Mouse (Mus musculus): ENCODE data around the gene Cdon.

The Cdon gene

DNA sequence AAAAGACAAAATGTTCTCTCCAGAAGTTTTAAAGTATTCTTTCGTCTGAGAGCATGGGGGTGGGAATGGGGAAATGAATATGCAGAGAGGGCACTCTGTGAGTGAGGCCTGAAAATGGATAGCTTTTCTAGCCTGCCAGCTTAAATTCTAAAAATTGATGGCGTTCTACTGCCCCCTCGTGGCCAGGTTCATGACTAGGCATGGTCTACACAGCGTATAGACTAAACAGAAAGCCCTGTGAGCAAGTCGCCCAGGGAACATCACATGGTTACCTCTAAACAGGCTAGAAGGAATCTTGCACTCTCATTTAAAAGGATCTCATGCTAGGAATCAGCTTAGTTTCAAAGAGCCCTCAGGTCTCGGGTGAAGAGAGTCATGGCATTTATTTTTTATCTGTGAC lies 120.6 kb downstream of the Cdon start:
- peak; percentile 54 for DNase-seq (ENCODE audit: low spot score)

DNA sequence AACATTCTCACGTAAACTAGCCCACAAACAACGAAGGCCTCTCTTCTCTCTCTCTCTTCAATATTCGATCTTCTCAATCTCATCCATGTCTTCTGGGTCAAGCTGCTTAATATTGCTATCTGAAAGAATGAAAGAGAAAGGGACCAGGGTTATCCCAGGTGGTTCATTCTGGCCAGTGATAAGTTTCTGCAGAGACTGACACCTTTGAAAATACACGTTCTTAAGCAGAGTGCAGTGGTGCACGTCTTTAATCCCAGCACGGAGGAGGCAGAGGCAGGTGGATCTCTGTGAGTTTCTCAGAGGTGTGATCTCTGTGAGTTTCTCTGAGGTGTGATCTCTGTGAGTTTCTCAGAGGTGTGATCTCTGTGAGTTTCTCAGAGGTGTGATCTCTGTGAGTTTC lies 121.0 kb downstream of the Cdon start:
- no peak for DNase-seq (ENCODE audit: low spot score)

DNA sequence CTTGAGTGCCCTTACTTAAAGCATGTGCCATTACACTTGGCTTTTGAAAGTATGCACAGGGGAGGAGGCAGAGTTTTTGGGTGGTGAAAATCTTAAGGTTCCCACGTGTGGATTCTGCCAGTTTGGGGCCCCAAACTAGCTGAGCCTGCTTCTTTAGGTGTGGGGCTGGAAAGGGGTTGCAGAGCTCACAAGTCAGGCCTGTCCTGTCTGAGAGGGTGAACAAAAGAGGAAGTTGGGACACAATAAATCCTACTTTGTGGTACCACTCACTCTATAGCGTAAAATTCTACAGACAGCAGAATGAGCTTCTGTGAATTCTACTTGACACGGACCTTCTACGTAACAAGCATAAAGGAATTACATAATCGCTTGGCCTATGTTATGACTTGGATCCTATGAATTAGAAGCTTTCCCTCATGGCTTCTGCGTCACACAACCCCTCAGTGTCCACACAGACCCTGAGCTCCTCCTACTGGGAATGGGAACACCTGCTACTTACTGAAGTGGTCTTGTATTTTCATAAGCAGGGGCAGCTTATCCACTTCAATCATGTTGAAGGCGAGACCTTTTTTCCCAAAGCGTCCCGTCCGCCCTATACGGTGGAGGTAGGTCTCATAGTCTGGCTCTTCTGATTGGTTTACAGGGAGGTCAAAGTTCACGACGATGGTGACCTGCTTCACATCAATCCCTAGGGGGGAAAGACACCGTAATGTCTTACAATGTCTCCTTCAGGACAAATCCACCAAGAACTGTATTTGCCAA lies 122.4 kb downstream of the Cdon start:
- no peak for DNase-seq (ENCODE audit: low spot score)

DNA sequence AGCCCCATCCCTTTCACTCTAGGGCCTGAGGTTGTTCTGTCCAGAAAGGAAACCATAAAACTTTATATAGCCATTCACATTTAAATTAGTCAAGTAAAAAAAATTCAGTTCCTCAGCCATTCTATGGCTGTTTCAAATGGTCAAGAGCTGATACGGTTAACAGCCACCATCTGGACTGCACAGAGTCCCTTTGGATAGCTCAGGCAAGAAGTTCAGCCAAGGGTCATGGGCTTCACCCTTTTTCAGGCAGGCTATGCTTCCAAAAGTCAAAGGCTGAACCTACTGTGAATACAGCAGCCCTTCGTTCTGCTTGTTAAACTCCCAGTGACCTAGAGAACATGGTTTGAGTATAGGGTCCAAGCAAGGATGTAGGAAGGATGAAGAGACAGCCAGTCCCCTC lies 123.7 kb downstream of the Cdon start:
- no peak for DNase-seq (ENCODE audit: low spot score)

DNA sequence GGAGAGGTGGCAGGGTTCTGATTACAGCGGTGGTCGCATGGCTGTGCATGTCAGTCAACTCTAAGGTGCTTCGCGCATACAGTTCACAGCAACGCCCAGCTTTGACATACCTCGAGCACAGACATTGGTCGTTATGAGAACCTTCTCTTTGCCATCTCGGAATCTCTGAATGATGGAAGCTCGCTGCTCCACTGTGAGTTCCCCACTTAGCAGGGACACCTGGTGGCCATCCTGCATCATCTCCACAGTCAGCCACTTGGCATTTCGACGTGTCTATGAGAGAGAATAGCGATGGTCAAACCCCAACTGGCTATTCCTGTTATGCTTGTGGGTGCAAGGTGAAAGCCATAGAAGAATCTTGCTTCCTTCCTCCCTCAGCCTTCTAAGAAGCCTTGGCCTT lies 124.8 kb downstream of the Cdon start:
- no peak for DNase-seq (ENCODE audit: low spot score)

DNA sequence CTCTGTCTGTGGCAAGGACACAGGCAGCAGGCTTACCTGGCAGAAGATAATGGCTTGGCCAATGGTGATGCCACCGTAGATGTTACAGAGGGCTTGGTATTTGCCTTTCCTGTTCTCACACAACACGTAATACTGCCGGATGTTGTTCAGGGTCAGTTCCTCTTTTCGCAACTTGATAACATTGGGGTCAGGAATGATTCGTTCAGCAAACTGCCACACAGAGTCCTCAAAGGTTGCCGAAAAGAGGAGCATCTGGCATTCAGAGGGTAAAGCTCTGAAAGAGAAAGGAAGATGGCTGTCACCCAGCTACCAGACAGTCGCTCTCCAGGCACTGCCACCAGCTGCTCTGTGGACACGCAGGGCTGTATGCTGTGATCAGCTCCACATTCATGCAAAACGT lies 125.8 kb downstream of the Cdon start:
- no peak for DNase-seq (ENCODE audit: low spot score)

DNA sequence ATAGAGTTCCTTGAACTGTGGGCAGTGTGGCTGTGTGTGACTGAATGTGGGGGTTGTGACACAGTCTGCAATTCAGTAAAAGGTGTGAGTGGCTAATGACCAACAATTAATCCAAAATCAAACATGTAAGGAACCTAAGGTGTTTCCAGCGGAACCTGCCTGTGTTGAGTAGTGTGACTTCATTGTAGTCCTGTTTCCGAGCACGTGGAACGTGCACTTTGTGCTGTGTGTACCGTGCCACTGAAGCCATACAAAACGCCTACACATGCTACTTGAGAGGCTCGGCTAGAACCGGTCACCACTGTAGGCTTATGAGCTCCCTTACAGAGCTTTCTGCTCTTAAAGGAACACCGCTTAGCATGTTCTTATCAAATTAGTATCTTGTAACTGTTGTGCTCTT lies 127.5 kb downstream of the Cdon start:
- DNase-seq (ENCODE audit: low spot score) = no peak

DNA sequence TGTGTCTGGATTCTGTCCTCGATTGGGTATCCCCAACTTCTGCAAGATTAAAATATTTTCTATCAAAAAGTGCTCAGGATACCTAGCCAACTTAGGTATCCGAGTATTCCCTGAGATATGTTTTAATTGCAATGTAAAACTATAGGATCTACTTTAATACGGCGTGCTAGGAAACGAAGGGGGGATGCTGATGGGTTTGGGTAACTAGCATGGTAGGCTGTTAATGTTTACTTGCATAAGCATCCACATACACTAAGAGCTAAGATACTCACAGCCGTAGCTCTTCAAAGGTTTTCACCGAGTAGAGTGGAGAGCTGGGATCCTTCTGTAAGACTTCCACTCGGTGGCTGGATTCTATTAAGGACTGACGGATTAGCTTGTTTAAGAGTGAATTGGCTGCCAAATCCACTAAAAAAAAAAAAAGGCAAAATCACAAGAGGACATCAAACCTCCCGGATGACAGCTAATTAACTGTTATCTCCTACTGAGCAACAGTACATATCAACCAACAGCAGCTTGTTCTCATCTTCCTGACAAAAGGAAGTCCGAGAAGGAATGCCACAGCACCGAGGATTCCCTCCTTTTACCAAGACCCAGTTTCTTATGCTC lies 135.7 kb downstream of the Cdon start:
- no peak for DNase-seq (ENCODE audit: low spot score)

All from spleen, adult 12 weeks (tissue).